Mouse (Mus musculus): ENCODE results near the gene Alox8. TPM values are rescaled to one million over a fixed set of nuclear protein-coding genes. Genes with fewer than 3 reads are reported as not detected.

Gene Alox8
- total and polyA plus RNA-seq, 3 experiments = 0.49 TPM; not detected in 2

DNA sequence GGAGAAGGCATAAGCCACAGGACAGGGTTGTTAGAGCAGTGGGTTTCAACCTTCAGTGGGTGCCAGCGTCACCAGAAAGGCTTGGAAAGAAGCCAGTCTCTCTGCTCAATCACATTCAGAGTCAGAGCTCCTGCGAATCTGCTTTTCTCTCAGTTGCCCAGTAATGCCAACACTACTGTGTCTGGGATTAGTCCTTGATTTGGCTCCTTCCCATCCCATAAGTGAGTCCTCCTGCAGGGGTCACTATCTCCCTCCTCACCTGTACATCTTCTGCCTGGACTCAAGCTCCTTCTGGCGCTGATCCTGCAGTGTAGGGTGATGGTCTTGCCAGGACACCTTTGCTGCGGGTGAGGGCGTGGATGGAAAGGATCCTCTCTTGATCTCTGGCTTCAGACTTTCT, 877 bp downstream of the Alox8 start:
- Histone ChIP-seq H3K4me1 (ENCODE audit: insufficient read depth, low read depth, low read length) (no peaks in the 10 kb centered on the region; the same call in 1 of the 2 replicates), H3K27me3 (ENCODE audit: insufficient read depth, low read length) (peaks cover 39% of the 10 kb centered on the region), H3K4me3 (ENCODE audit: low read depth, low read length) (no peak overlapping the region), H3K9me3 (replicated peaks) (no peaks in the 10 kb centered on the region), H3K36me3 (replicated peaks) (no peaks in the 10 kb centered on the region)
- TF ChIP-seq GATA2 (IDR thresholded peaks at IDR 0.05; ENCODE audit: borderline replicate concordance, low read depth, low read length) = no peak
- no peak for TF ChIP-seq POLR2AphosphoS5 (IDR thresholded peaks at IDR 0.05; ENCODE audit: insufficient replicate concordance, low read depth, low read length)
- TF ChIP-seq TAL1 (conservative IDR thresholded peaks at IDR 0.05; ENCODE audit: low read depth, low read length) = no peak
- no peak for TF ChIP-seq GATA1 (IDR thresholded peaks at IDR 0.05; ENCODE audit: borderline replicate concordance, low read length)
- no peak for TF ChIP-seq CTCF (IDR thresholded peaks at IDR 0.05; ENCODE audit: low read depth, low read length)
- ATAC-seq (ENCODE audit: extremely low read depth, insufficient number of reproducible peaks, low FRiP score, poor library complexity, severe bottlenecking) (no peak), DNase-seq (ENCODE audit: low spot score) (no peak)

DNA sequence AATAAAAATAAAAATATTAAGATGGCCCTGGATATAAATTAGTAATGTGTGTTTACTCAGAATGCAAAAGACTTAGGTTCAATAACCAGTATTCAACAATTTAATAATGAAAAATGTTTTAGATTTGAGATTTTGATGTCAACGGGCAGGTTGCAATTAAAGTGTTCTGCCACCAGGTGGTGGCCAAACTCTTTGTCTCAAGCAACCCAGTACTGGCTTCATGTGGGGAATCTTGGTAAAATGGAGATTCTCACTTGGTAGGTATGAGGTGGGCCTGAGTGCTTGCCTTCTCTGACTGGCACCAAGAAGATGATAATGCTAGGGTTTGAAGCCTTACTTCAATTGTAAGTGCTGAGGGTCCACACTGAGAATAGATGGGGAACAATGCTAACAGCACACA, 4.8 kb downstream of the Alox8 start:
- TF ChIP-seq GATA2 (IDR thresholded peaks at IDR 0.05; ENCODE audit: borderline replicate concordance, low read depth, low read length) (no peak), TAL1 (conservative IDR thresholded peaks at IDR 0.05; ENCODE audit: low read depth, low read length) (no peak), GATA1 (IDR thresholded peaks at IDR 0.05; ENCODE audit: borderline replicate concordance, low read length) (no peak), CTCF (IDR thresholded peaks at IDR 0.05; ENCODE audit: low read depth, low read length) (peak; percentile 14; the same call in 1 of the 2 replicates), POLR2AphosphoS5 (IDR thresholded peaks at IDR 0.05; ENCODE audit: insufficient replicate concordance, low read depth, low read length) (no peak)
- Histone ChIP-seq H3K4me1 (ENCODE audit: insufficient read depth, low read depth, low read length) (peaks cover 3% of the 10 kb centered on the region; the same call in 1 of the 2 replicates), H3K27me3 (ENCODE audit: insufficient read depth, low read length) (peaks cover 37% of the 10 kb centered on the region), H3K4me3 (ENCODE audit: low read depth, low read length) (no peak overlapping the region), H3K36me3 (replicated peaks) (no peaks in the 10 kb centered on the region), H3K9me3 (replicated peaks) (no peaks in the 10 kb centered on the region)
- peak; percentile 30 for DNase-seq (ENCODE audit: low spot score)
- ATAC-seq (ENCODE audit: extremely low read depth, insufficient number of reproducible peaks, low FRiP score, poor library complexity, severe bottlenecking) = no peak

DNA sequence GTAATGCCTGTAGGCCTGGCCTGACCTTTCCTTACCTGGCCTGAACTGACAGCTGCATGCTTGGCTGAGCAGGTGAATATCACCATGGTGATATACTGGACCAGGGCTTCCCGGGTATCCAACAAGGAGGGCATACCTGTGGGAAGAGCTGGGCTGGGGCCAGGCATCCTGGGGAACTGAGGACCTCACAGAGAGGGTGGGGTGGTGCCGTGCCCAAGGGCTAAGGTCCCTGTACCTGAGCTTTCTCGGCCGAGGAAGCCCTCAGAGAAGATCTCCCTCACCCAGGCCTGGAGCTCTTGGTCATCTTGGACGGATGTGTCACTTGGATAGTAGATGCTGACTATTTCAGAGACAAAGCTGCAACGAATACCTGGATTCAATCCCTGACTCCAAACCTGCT, 11.7 kb downstream of the Alox8 start:
- peaks cover 3% of the 10 kb centered on the region; the same call in 1 of the 2 replicates for H3K4me1 ChIP-seq (ENCODE audit: insufficient read depth, low read depth, low read length)
- no peaks in the 10 kb centered on the region for H3K9me3 ChIP-seq (replicated peaks)
- no peaks in the 10 kb centered on the region for H3K36me3 ChIP-seq (replicated peaks)
- ATAC-seq (ENCODE audit: extremely low read depth, insufficient number of reproducible peaks, low FRiP score, poor library complexity, severe bottlenecking) = no peak
- H3K4me3 ChIP-seq (ENCODE audit: low read depth, low read length) = no peak overlapping the region
- peaks cover 34% of the 10 kb centered on the region; the same call in 1 of the 2 replicates for H3K27me3 ChIP-seq (ENCODE audit: insufficient read depth, low read length)
- no peak for TF ChIP-seq POLR2AphosphoS5 (IDR thresholded peaks at IDR 0.05; ENCODE audit: insufficient replicate concordance, low read depth, low read length)
- TF ChIP-seq TAL1 (conservative IDR thresholded peaks at IDR 0.05; ENCODE audit: low read depth, low read length) = no peak
- no peak for TF ChIP-seq CTCF (IDR thresholded peaks at IDR 0.05; ENCODE audit: low read depth, low read length)
- TF ChIP-seq GATA2 (IDR thresholded peaks at IDR 0.05; ENCODE audit: borderline replicate concordance, low read depth, low read length) = no peak
- TF ChIP-seq GATA1 (IDR thresholded peaks at IDR 0.05; ENCODE audit: borderline replicate concordance, low read length) = no peak
- DNase-seq (ENCODE audit: low spot score) = no peak

DNA sequence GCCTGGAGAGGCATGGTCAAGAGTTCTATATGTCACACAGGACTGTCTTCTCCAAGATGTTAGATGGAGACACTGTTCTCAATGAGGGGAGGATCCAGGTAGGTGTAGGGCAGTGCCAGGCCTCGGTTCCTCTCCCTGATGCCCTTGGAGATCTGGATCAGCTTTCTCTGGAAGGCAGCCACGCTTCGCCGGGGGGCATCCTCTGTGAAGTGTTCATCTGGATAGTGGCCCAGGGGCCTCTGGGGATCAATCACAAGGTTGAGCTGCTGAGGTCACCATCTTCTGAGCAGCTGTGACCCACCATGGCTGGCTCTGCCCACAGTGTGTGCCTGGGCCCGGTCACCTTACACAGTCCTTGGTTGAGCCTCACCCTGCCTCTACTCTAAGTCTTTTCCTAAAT, 12.6 kb downstream of the Alox8 start:
- DNase-seq (ENCODE audit: low spot score) = no peak
- Histone ChIP-seq H3K9me3 (replicated peaks) (no peaks in the 10 kb centered on the region), H3K36me3 (replicated peaks) (no peaks in the 10 kb centered on the region), H3K4me1 (ENCODE audit: insufficient read depth, low read depth, low read length) (peaks cover 3% of the 10 kb centered on the region; the same call in 1 of the 2 replicates), H3K4me3 (ENCODE audit: low read depth, low read length) (no peak overlapping the region), H3K27me3 (ENCODE audit: insufficient read depth, low read length) (peaks cover 32% of the 10 kb centered on the region; the same call in 1 of the 2 replicates)
- ATAC-seq (ENCODE audit: extremely low read depth, insufficient number of reproducible peaks, low FRiP score, poor library complexity, severe bottlenecking) = no peak
- TF ChIP-seq CTCF (IDR thresholded peaks at IDR 0.05; ENCODE audit: low read depth, low read length) = no peak
- TF ChIP-seq GATA1 (IDR thresholded peaks at IDR 0.05; ENCODE audit: borderline replicate concordance, low read length) = no peak
- no peak for TF ChIP-seq TAL1 (conservative IDR thresholded peaks at IDR 0.05; ENCODE audit: low read depth, low read length)
- no peak for TF ChIP-seq GATA2 (IDR thresholded peaks at IDR 0.05; ENCODE audit: borderline replicate concordance, low read depth, low read length)
- no peak for TF ChIP-seq POLR2AphosphoS5 (IDR thresholded peaks at IDR 0.05; ENCODE audit: insufficient replicate concordance, low read depth, low read length)

DNA sequence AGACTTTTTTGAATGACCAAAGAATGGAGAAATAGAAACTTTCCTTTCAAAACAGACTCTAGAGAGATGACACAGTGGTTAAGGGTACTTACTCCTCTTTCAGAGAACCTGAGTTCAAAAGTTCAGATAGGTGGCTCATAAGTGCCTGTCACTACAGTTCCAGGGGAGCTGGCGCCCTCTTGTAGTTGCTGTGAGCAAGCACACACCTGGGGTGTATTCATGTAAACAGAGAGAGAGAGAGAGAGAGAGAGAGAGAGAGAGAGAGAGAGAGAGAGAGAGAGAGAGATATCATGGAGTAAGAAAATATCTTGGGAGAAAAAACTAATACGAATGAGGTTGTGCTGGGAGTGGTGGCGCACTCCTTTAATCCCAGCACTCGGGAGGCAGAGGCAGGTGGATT, 17.5 kb downstream of the Alox8 start:
- TF ChIP-seq GATA2 (IDR thresholded peaks at IDR 0.05; ENCODE audit: borderline replicate concordance, low read depth, low read length) (no peak), GATA1 (IDR thresholded peaks at IDR 0.05; ENCODE audit: borderline replicate concordance, low read length) (no peak), CTCF (IDR thresholded peaks at IDR 0.05; ENCODE audit: low read depth, low read length) (no peak), POLR2AphosphoS5 (IDR thresholded peaks at IDR 0.05; ENCODE audit: insufficient replicate concordance, low read depth, low read length) (no peak), TAL1 (conservative IDR thresholded peaks at IDR 0.05; ENCODE audit: low read depth, low read length) (no peak)
- H3K4me3 ChIP-seq (ENCODE audit: low read depth, low read length) = no peak overlapping the region
- H3K9me3 ChIP-seq (replicated peaks) = no peaks in the 10 kb centered on the region
- no peak for DNase-seq (ENCODE audit: low spot score)
- no peaks in the 10 kb centered on the region for H3K4me1 ChIP-seq (ENCODE audit: insufficient read depth, low read depth, low read length)
- H3K27me3 ChIP-seq (ENCODE audit: insufficient read depth, low read length) = peaks cover 14% of the 10 kb centered on the region
- H3K36me3 ChIP-seq (replicated peaks) = no peaks in the 10 kb centered on the region
- no peak for ATAC-seq (ENCODE audit: extremely low read depth, insufficient number of reproducible peaks, low FRiP score, poor library complexity, severe bottlenecking)

DNA sequence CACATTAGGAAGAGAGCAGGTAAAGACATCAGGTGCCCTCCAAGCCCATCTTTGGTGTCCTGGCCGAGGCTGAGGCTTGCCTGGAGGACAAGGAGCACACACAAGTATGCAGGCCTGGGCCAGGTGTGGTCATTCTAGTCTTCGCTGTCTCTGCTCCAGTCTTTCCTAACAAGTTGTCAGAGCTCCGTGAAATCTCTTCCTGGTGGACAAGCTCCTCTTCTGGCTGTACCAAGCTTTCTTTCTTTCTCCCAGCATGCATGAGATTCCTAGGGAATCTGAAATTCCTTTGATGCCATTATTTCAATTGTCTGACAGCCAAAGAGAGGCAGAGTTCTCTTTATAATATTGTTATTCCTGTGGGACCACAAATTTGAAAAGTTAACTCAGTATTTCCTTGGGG, 18.1 kb downstream of the Alox8 start:
- Histone ChIP-seq H3K27me3 (ENCODE audit: insufficient read depth, low read length) (peaks cover 16% of the 10 kb centered on the region), H3K9me3 (replicated peaks) (no peaks in the 10 kb centered on the region), H3K4me3 (ENCODE audit: low read depth, low read length) (no peak overlapping the region), H3K36me3 (replicated peaks) (no peaks in the 10 kb centered on the region), H3K4me1 (ENCODE audit: insufficient read depth, low read depth, low read length) (no peaks in the 10 kb centered on the region)
- no peak for TF ChIP-seq GATA2 (IDR thresholded peaks at IDR 0.05; ENCODE audit: borderline replicate concordance, low read depth, low read length)
- no peak for ATAC-seq (ENCODE audit: extremely low read depth, insufficient number of reproducible peaks, low FRiP score, poor library complexity, severe bottlenecking)
- DNase-seq (ENCODE audit: low spot score) = no peak
